Mouse (Mus musculus) brown adipose tissue, adult 24 weeks (tissue): ENCODE measurements around the gene Lce3d. TPM values are rescaled to one million over a fixed set of nuclear protein-coding genes. Genes with fewer than 3 reads are reported as not detected.

Experiments used
- H3K27ac ChIP-seq: fragments of 200-500 bp; replicated peaks from 2 replicates; pipeline ENCODE4 v1.5.1; 2012; ENCODE audit warnings: low read depth, mild to moderate bottlenecking, low read length
- H3K4me1 ChIP-seq: fragments of 200-500 bp; 2 replicates; pipeline ENCODE4 v1.6.1; 2012; ENCODE audit warnings: low read length, mixed read lengths; ENCODE audit not compliant: control insufficient read depth, insufficient read depth, insufficient read length
- H3K4me3 ChIP-seq: fragments of 200-500 bp; 2 replicates; pipeline ENCODE4 v1.5.1; 2012; ENCODE audit warnings: low read depth, mild to moderate bottlenecking, low read length, moderate library complexity; ENCODE audit not compliant: insufficient read depth
- polyA plus RNA-seq: library from polyadenylated mRNA; stranded (reverse); fragments of >200 nt; gene quantifications from 2 replicates; pipeline ENCODE4 v1.2.4, GENCODE M21; 2012; ENCODE audit not compliant: missing spikeins, insufficient read depth, insufficient read length

Gene Lce3d
- not detected in 2 replicates for polyA plus RNA-seq

- Histone ChIP-seq H3K4me1 (no peaks in the 10 kb centered on the region), H3K4me3 (no peak within 1 kb of the TSS), H3K27ac (no peak within 1 kb of the TSS)
Measured at GRCm38 (mm10) chr3:92957090-92957489, at the start of gene Lce3d. Lce3d (plus strand) TSS chr3:92957390.

GRCm38 (mm10) chr3:92907571-92907970 lies 49.6 kb upstream of the Lce3d start:
- Histone ChIP-seq H3K27ac (no peak overlapping the region), H3K4me1 (no peaks in the 10 kb centered on the region)

GRCm38 (mm10) chr3:92920364-92920763 lies 36.8 kb upstream of the Lce3d start:
- Histone ChIP-seq H3K27ac (no peak overlapping the region), H3K4me1 (no peaks in the 10 kb centered on the region), H3K4me3 (no peak overlapping the region)

More at GRCm38 (mm10) chr3:92907571-92907970, 49.6 kb upstream of the Lce3d start:
- H3K4me3 ChIP-seq, result no peak overlapping the region

- no peaks in the 10 kb centered on the region for H3K4me1 ChIP-seq
- no peak within 1 kb of the TSS for H3K4me3 ChIP-seq
- no peak within 1 kb of the TSS for H3K27ac ChIP-seq
Measured at GRCm38 (mm10) chr3:92926130-92926529, 31.1 kb upstream of the Lce3d start, which contains the start of gene Lce3a. Lce3a (minus strand) TSS chr3:92926230.

- Histone ChIP-seq H3K4me1 (no peaks in the 10 kb centered on the region), H3K27ac (no peak within 1 kb of the TSS), H3K4me3 (no peak within 1 kb of the TSS)
Measured at GRCm38 (mm10) chr3:92932679-92933078, 24.5 kb upstream of the Lce3d start, which contains the start of gene Lce3b. Lce3b (plus strand) TSS chr3:92932979.

GRCm38 (mm10) chr3:92944186-92944585 lies 13.0 kb upstream of the Lce3d start, which contains the start of gene Lce3c:
Lce3c (plus strand) TSS chr3:92944486.
- Histone ChIP-seq H3K27ac (no peak within 1 kb of the TSS), H3K4me1 (no peaks in the 10 kb centered on the region), H3K4me3 (no peak within 1 kb of the TSS)

- Histone ChIP-seq H3K4me1 (no peaks in the 10 kb centered on the region), H3K27ac (no peak within 1 kb of the TSS), H3K4me3 (no peak within 1 kb of the TSS)
Measured at GRCm38 (mm10) chr3:92966761-92967160, 9.6 kb downstream of the Lce3d start, which contains the start of gene Lce3e. Lce3e (plus strand) TSS chr3:92967061.

GRCm38 (mm10) chr3:92978484-92978883 lies 21.3 kb downstream of the Lce3d start:
- no peaks in the 10 kb centered on the region for H3K4me1 ChIP-seq
- H3K27ac ChIP-seq, result no peak overlapping the region
- H3K4me3 ChIP-seq, result no peak overlapping the region

GRCm38 (mm10) chr3:92991926-92992325 lies 34.7 kb downstream of the Lce3d start, which contains the start of gene Lce3f:
Lce3f (plus strand) TSS chr3:92992226.
- Histone ChIP-seq H3K4me1 (no peaks in the 10 kb centered on the region), H3K27ac (no peak within 1 kb of the TSS), H3K4me3 (no peak within 1 kb of the TSS)

GRCm38 (mm10) chr3:92998691-92999090 lies 41.5 kb downstream of the Lce3d start:
- Histone ChIP-seq H3K4me1 (no peaks in the 10 kb centered on the region), H3K4me3 (no peak overlapping the region), H3K27ac (no peak overlapping the region)

GRCm38 (mm10) chr3:93000621-93001020 lies 43.4 kb downstream of the Lce3d start:
- H3K4me1 ChIP-seq, result no peaks in the 10 kb centered on the region
- H3K27ac ChIP-seq, result no peak overlapping the region
- H3K4me3 ChIP-seq, result no peak overlapping the region

- Histone ChIP-seq H3K4me1 (no peaks in the 10 kb centered on the region), H3K4me3 (no peak overlapping the region), H3K27ac (no peak overlapping the region)
Measured at GRCm38 (mm10) chr3:93002843-93003242, 45.7 kb downstream of the Lce3d start.

Other genes starting within 250 kb of the Lce3d start
- gene Lce1e, start 248.3 kb upstream of the Lce3d start, polyA plus RNA-seq, result not detected in 2 replicates
- not detected in 2 replicates for gene Lce1f, start 237.0 kb upstream of the Lce3d start, polyA plus RNA-seq
- gene Gm38119, start 218.3 kb upstream of the Lce3d start, polyA plus RNA-seq, result not detected in 2 replicates
- gene Lce1g, start 205.1 kb upstream of the Lce3d start, polyA plus RNA-seq, result not detected in 2 replicates
- gene Lce1h, start 192.3 kb upstream of the Lce3d start, polyA plus RNA-seq, result not detected in 2 replicates
- not detected in 2 replicates for gene Lce1i, start 178.5 kb upstream of the Lce3d start, polyA plus RNA-seq
- gene Lce1j, start 166.9 kb upstream of the Lce3d start, polyA plus RNA-seq, result not detected in 2 replicates
- not detected in 2 replicates for gene Lce1k, start 149.5 kb upstream of the Lce3d start, polyA plus RNA-seq
- not detected in 2 replicates for gene Kprp, start 130.1 kb upstream of the Lce3d start, polyA plus RNA-seq
- gene Lce1l, start 106.1 kb upstream of the Lce3d start, polyA plus RNA-seq, result not detected in 2 replicates
- gene 2310050C09Rik, start 87.2 kb upstream of the Lce3d start, polyA plus RNA-seq, result not detected in 2 replicates
- not detected in 2 replicates for gene Lce3a, start 31.2 kb upstream of the Lce3d start, polyA plus RNA-seq
- gene Lce3b, start 24.4 kb upstream of the Lce3d start, polyA plus RNA-seq, result not detected in 2 replicates
- gene Lce3c, start 12.9 kb upstream of the Lce3d start, polyA plus RNA-seq, result not detected in 2 replicates
- gene Lce3e, start 9.7 kb downstream of the Lce3d start, polyA plus RNA-seq, result not detected in 2 replicates
- not detected in 2 replicates for gene Lce3f, start 34.8 kb downstream of the Lce3d start, polyA plus RNA-seq
- not detected in 2 replicates for gene Crct1, start 58.3 kb downstream of the Lce3d start, polyA plus RNA-seq
- 3.5 TPM in 1 of 2 replicates, not detected in the other for gene Lce1m, start 61.7 kb downstream of the Lce3d start, polyA plus RNA-seq
- gene Gm4858, start 111.4 kb downstream of the Lce3d start, polyA plus RNA-seq, result not detected in 2 replicates
- not detected in 2 replicates for gene Crnn, start 187.4 kb downstream of the Lce3d start, polyA plus RNA-seq
- 0.20 and 0.29 TPM in 2 replicates for gene Flg2, start 239.9 kb downstream of the Lce3d start, polyA plus RNA-seq